Mouse (Mus musculus): Measurements from ENCODE around the gene Zfp169.

Gene Zfp169

GRCm38 (mm10) chr13:48508661-48509060 is 4.6 kb downstream of the Zfp169 start:
- peak; percentile 32 for DNase-seq

GRCm38 (mm10) chr13:48502422-48502821 is 10.8 kb downstream of the Zfp169 start:
- DNase-seq, result no peak

GRCm38 (mm10) chr13:48498676-48499075 is 14.6 kb downstream of the Zfp169 start:
- peak; percentile 44 for DNase-seq

- DNase-seq, result peak; percentile 69
Measured at GRCm38 (mm10) chr13:48497693-48498221, 15.5 kb downstream of the Zfp169 start.

- DNase-seq, result no peak
Measured at GRCm38 (mm10) chr13:48493183-48493582, 20.1 kb downstream of the Zfp169 start.

DNA sequence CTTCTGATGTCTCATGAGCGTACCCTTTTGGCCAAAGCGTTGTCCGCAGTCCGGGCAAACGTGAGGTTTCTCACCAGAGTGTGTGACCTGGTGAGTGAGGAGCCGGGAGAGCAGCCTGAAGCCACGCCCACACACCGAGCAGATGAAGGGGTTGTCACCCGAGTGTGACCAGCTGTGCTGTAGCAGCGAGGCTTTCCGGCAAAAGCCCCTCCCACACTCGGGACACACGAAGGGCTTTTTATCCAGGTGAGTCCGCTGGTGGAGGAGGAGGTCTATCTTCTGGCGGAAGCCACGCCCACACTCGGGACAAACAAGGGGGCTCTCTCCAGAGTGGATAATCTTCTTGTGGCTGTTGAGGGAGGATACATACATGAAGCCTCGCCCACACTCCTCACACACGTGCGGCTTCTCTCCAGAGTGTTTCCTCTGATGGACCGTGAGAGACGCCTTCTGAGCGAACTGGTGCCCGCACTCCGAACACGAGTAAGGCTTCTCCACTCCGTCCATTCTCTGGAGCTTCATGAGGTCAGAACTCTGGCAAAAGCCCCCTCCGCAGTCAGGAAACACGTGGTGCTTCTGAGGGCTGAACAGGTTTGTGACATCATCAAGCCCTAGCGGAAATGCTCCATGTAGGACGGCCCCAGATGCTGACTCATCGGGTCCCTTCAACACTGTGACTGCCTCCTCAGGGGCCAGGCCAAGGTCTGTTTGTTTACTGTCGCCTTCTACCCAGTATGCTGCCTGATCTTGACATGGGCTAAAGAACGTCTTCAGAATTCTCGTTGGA is 22.7 kb downstream of the Zfp169 start:
- no peak for DNase-seq

GRCm38 (mm10) chr13:48483606-48484005 is 29.6 kb downstream of the Zfp169 start:
- no peak for DNase-seq

GRCm38 (mm10) chr13:48468656-48469180 is 44.5 kb downstream of the Zfp169 start:
- no peak for DNase-seq

DNA sequence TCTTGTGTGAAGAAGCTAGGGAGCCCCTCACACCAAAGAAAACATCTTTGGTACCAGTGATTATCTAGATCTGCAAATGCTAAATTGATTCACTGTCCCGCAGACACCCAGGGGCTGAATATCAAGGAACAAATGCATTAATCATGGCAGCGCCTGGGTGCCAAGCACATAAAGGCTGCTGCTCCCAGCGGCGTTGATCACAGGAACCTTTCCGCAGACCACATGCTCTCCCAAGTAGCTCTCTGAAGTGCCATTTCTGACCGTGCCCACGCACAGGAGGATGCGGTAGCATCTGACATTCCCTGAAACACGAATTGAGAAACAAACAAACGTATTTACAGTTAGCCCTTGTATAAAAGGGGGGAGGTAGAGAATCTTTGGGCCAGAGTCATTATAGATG is 47.1 kb downstream of the Zfp169 start:
- no peak for DNase-seq

DNA sequence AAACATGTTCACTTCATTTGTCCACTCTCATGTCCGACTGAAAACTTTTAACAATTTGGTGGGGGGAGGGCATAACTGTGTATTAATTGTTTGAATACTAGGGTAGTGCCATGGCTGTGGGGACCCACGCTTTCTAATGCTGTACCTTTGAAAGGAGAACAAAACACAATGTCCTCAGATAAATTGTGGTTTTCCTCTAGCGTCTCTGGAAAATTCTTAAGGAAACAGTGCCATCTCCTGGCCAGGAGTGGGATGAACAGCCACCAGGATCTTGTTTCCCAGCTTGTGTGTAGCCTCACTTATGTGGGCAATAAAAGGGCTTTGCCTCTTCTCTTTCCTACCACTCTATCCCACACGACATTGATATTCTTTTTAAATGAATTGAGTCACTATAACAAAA is 49.1 kb downstream of the Zfp169 start:
- peak; percentile 74 for DNase-seq

DNA sequence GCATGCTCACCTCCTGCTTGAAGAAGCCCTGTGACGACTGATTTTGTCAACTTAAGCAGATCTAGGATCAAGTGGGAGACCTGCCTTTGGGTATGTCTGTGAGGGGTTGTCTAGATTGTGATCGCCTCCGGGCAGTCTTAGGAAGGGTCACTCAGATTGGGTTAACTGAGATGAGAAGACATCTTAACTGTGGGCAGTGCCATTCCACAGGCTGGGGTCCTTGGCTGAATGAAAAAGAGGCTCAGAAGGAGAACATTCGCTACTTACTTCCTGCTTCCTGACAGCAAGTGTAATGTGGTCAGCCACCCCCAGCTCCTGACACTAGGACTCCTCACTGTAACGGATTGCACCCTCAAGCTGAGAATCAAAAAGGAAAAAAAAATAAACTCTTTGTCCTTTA is 54.0 kb downstream of the Zfp169 start:
- no peak for DNase-seq

- DNase-seq, result no peak
Measured at GRCm38 (mm10) chr13:48448119-48448518, 65.1 kb downstream of the Zfp169 start.

DNA sequence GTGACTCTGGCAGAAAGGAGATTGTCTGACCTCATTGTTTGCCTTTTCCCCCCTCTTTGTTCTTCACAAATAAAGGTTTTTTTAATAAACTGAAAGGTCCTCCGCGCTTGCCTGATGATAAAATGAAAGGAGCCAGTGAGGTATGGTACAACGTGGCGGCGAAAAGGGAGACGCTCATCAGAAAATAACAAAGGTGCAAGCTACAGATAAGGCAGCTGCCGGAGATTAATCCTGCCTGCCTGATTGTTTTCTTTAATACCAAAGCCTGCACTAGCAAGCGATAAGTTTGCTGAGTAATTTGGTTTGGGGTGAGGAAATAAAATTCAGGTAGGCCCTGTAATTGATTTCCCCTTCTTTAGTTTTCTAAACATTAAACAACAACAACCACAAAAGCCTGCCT is 69.3 kb downstream of the Zfp169 start:
- no peak for DNase-seq

DNA sequence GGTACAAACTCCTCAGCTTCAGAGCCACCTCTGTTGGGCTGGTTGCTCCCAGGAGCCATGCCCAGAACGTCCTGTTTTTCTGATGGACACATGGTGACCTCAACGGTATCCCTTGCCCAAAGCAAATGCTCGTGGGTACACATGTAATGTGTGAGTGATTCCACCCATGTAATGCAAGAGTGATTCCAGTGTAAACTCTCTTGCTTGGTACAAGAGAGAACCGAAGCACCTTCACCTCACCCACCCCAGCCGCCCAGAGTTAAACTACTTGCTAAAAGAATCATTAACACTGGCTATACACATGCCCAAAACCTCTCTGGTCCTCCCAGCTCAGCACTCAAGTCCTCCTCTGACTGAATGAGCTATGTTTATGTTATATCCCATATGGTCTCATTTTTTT is 74.9 kb downstream of the Zfp169 start:
- no peak for DNase-seq

Data from lung, postnatal 14 days (tissue).